Mouse (Mus musculus) T-helper 2 cell (primary cell): ENCODE data around the gene Gm6902.
"Not testable (repeated sequence)": the region's sequence is repeated elsewhere in the genome, so short reads cannot be mapped to it uniquely, and the experiment has no call there.

Source experiments
- in situ Hi-C: fragments of 300-600 bp; cut with MboI, MseI; formaldehyde crosslinking; loops from one replicate; pipeline ENCODE4 v1.15.1; 2025; ENCODE audit warnings: high pct_unique_total_duplicates

The Gm6902 gene

DNA sequence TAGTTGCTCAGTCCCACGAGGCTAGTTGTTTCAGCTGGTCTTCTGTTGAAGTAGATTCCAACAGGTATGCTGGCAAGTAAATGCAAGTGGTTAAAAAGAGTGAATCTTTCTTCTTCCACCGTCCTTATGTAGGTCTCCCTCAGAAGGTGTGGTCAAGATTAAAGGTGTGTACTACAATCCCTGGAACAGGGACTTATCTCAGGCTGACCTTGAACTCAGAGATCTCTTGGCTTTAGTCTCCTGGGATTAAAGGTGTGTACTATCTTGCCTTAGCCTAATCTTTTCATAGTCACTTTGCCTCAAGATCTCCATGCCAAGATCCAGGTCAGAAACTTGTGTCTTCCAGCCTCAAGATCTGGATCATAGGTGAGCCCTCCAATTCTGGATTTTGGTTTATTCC is at the start of gene Gm6902:
Gm6902 (minus strand) TSS at position 101 of the 400 bp plus-strand sequence.
- in situ Hi-C loops = not testable (repeated sequence)

GRCm38 (mm10) chr7:23300892-23301291 is 22.2 kb upstream of the Gm6902 start, which contains the start of gene Nlrp4e:
TSS of gene Nlrp4e (plus strand) at chr7:23301192.
- in situ Hi-C loops = not testable (repeated sequence)

GRCm38 (mm10) chr7:23251582-23251981 is 27.1 kb downstream of the Gm6902 start, which contains the start of gene Vmn1r166:
TSS of gene Vmn1r166 (minus strand) at chr7:23251682.
- in situ Hi-C loops = loop anchor here (10.0 kb wide), 1 partner anchor 1217 kb away; no protein-coding TSS in a partner anchor
